Mouse (Mus musculus) megakaryocyte progenitor cell, adult 5-6 weeks (primary cell): ENCODE measurements around the gene Kcnq2. TPM values are rescaled to one million over a fixed set of nuclear protein-coding genes. Genes with fewer than 3 reads are reported as not detected.

Experiments
- ATAC-seq: replicated peaks from 2 replicates; pipeline ENCODE4 v1.8.0; 2016; ENCODE audit warnings: mild to moderate bottlenecking, moderate TSS enrichment, inconsistent platforms; ENCODE audit not compliant: poor library complexity
- total RNA-seq, 2 experiments: library from RNA; stranded (forward) in 1 of 2; stranded (reverse) in 1 of 2; fragments of 157-497, 149-512 nt in 1 of 2; fragments of 200-1000 nt in 1 of 2; gene quantifications; 2 replicates each; pipeline versions ENCODE4 v1.2.3 to v1.2.4; 2015 to 2017

Kcnq2 gene
- total RNA-seq, 2 experiments from 2014 or later = not detected

GRCm38 (mm10) chr2:181147546-181148317, 12.6 kb upstream of the Kcnq2 start:
- ATAC-seq = no peak

GRCm38 (mm10) chr2:181146976-181147545, 12.0 kb upstream of the Kcnq2 start:
- no peak for ATAC-seq

DNA sequence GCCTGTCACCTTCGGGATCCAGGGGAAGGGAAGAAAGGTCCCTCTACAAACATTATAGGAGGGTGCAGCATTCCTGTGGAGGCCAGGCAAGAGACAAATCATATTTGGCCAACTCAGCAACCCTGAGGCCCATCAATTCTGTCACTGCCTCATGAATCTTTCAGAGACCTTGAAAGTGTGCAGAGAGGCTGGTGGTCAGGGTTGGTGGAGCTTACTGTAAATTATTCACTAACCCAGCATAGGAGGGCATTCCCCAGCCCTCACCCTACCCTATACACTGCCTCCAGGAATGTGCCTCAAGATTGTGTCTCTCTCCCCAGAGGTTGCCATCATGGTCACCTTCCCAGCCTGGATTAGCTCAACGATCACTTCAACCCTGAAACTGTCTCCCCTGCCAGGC, 9.6 kb upstream of the Kcnq2 start:
- ATAC-seq = no peak

DNA sequence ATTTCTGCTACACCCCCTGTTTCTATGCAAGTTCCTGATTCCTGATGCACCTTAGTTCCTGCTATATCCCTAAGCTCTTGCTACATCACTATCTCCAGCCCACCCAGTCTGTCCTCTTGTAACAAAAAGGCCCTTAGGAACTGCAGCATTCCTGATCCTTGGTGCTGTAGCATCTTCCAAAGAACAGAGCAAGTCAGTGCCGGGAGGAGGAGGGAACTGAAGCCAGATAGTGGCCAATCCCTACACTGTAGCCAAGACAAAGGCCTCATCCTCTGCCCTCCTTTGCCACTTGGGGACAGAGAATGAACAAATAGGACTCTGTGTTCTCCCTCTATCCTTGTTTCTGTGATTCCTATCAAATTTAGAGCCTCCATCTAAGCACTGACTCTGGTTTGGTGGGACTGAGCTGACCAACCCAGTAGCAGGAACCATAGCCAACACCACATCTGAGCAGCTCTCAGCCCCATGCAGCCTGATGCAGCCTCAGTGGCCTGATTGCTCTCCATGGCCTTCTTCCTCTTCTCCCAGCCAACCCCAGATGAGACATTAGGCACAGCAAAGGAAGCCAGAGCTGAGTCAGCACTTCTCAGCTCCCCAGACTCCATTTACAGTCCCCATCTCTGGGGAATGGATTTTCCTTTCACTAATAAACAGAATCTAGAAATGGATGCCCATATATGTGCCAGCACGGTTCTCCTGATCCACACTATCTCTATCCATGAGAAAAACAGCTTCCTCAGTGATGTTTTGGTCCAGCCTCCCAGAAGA, 8.6 kb upstream of the Kcnq2 start:
- ATAC-seq = no peak

DNA sequence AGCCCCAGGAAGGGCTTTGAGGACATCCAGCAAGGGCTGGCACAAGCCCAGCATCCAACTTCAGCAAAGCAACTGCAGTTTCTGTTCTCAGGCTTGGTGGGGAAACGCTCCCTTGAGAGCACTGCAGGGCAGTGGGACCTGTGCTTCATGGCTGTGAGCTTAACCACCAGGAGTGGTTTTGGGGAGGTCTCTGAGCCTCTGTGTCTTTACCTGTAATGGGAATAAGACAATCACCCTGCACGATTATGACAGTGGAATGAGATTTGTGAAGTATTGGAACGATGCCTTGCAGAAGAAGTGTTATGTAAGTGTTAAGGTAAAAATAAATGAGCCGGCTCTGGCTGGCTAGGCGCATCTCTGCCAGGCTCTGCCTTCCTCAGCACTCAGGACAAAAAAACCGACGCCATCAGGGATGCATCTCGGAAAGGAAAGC, 7.6 kb upstream of the Kcnq2 start:
- no peak for ATAC-seq

DNA sequence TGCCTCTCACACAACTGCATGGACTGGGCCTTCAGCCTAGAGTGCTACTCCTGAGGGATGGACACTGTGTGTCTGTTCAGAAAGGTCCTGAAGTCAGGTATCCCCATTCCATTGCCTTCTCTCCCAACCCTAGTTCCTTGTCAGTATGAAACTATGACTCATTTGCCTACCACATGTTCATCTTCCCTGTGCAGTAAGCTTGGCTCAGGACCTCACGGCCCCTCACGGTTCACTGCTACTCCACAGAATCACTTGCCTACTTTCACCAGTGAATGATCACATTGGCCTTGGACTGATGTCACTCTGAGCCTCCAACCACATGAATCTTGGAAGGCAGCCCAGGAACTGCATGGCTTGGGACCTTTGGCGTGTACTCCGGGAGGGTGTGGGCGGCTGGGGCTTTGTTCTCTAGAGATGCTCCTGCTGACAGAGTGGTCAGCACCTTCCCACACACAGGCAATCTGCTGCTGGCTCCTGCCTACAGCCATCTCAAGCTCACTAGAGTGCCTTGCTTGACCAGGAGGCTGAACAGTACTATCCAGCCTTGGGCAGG, 4.6 kb upstream of the Kcnq2 start:
- no peak for ATAC-seq

DNA sequence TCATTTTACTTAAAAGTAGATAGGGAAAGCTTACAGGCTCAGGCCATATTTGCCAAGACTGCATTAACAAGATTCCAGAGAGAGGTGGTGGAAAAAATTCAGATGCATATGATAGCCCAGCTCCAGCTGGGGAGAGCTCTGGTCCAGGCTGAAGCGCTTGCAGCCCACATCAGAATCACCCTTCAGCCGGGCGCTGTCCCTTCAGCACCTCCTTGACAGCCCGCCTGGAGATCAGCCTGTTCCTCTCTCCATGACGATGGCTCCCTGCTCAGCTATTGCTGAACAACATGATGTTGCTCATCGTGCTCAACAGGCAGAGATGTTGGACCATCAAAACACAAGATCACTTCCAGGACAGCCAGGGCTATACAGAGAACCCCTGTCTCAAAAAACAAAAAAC, 1.8 kb upstream of the Kcnq2 start:
- peak; percentile 60 for ATAC-seq

DNA sequence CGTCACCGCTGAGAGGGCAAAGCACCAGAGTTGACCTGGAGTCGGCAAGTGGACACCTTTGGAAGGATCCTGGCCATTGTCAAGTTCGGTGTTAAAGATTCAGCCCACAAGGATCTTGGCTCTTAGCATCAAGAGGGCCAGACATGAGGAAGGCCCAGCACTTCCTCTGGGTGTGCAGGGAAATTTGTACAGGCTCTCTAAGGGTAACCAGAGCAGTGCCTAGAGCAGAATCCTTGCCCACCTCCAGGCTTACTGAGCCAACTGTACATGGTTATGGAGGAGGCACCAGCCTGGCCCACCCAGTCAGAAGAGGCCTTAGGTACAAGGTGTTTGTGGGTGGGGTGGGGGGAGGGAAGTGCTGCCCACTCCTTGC, 332 bp upstream of the Kcnq2 start:
- ATAC-seq = no peak

DNA sequence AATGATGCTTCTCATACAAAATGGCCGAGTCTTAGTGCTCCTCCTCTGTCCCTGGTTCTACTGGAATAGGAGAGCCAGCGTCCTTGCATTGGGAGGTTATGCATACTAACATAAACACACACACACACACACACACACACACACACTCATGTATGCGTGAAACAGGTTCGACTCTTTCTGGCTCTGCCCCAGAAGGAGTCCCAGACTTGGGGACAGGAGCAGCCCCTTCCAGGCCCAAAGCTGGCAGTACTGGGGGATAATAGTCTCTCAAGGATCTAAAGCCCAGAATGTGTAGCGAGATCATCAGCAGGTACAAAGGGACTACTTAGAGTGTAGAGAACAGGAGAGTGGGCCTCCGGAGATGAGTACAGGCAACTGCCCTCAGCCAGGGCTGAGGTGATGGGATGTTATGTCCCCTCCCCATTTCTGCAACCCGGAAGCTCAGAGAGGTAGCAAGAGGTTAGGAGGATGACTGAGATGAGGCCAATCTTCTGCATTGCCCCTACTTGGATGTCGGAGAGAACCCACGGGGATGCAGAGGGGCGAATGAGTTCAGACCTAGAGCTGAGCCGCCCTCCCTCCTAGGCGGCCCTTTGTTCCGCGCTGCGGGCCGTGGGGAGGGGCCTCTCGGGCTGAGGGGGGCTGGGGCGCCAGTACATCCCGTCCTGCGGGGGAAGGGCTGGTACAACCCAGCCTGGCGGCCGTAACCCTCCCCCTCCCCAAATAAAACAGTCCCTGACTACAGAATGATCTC, 1.1 kb downstream of the Kcnq2 start:
- no peak for ATAC-seq

GRCm38 (mm10) chr2:181130245-181130644, 4.9 kb downstream of the Kcnq2 start:
- no peak for ATAC-seq

- no peak for ATAC-seq
Measured at GRCm38 (mm10) chr2:181128963-181129362, 6.1 kb downstream of the Kcnq2 start.

GRCm38 (mm10) chr2:181127786-181128185, 7.3 kb downstream of the Kcnq2 start:
- ATAC-seq = no peak

- no peak for ATAC-seq
Measured at GRCm38 (mm10) chr2:181125726-181126455, 9.2 kb downstream of the Kcnq2 start.

DNA sequence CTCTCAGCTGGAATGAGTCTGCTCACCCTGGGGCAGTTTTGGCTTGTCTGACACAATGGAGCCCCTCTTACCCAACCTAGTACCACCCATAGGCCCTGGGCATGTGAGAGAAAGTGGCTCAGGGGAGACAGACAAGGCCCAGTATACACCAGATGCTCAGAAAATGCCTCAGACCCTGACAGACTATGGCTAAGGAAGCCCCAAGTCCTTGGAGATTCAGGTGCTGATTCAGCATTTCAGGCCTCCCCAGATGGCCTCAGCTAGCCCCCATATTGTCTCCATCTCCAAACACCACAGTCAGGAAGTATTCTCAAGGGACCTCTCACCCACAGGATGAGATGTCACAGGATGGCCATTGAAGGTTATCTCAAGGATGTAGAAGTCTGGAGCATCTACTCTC, 12.5 kb downstream of the Kcnq2 start:
- no peak for ATAC-seq

DNA sequence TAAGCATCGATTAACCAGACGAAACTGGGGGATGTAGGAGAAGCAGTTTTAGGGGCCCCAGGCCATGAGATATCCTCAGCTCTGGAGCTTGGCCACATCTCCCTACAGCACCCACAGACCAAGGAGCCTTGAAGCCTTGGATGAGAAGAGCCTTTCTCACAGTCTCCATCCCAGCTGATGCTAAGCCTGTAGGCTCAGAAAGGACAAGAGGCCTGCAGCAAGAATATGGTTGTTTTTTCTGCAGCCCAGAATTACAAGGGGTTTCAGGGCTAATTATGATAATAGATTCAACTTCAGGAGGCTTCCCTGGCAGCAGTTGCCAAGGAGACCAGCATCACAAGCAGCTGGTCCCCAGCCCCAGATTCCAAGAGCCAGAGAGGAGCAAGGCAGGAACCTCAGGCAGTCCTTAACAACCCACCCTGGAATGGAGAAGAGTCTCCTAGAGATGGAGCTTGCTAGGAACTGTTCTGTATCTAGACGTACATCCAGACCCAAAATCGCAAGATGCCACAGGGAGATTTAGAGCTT, 14.1 kb downstream of the Kcnq2 start:
- no peak for ATAC-seq

- ATAC-seq = no peak
Measured at GRCm38 (mm10) chr2:181119952-181120351, 15.1 kb downstream of the Kcnq2 start.

GRCm38 (mm10) chr2:181116436-181116835, 18.7 kb downstream of the Kcnq2 start:
- ATAC-seq = no peak

GRCm38 (mm10) chr2:181115367-181115766, 19.7 kb downstream of the Kcnq2 start:
- ATAC-seq = no peak

GRCm38 (mm10) chr2:181113762-181114361, 21.2 kb downstream of the Kcnq2 start:
- ATAC-seq = no peak

GRCm38 (mm10) chr2:181111665-181112064, 23.4 kb downstream of the Kcnq2 start:
- no peak for ATAC-seq
